Mouse (Mus musculus) cerebellum, adult 11 months (tissue): ENCODE data around the gene Gpnmb.
A peak's percentile ranks its signal among the peaks of the same experiment; 100 is the strongest.

ENCODE experiments used
- DNase-seq: peaks from one replicate; pipeline ENCODE4 v3.0.0; 2022

Gene Gpnmb

GRCm38 (mm10) chr6:49099086-49099485 lies 62.7 kb downstream of the Gpnmb start:
- no peak for DNase-seq

- DNase-seq, result peak; percentile 19
These were observed 70.6 kb downstream of the Gpnmb start for GRCm38 (mm10) chr6:49106746-49107500.

GRCm38 (mm10) chr6:49109196-49109595 lies 72.8 kb downstream of the Gpnmb start:
- no peak for DNase-seq

- no peak for DNase-seq
These were observed 77.5 kb downstream of the Gpnmb start for GRCm38 (mm10) chr6:49113895-49114294.

- DNase-seq, result no peak
These were observed 78.1 kb downstream of the Gpnmb start for GRCm38 (mm10) chr6:49114457-49114856.

GRCm38 (mm10) chr6:49115550-49115949 lies 79.2 kb downstream of the Gpnmb start:
- no peak for DNase-seq

- DNase-seq, result no peak
These were observed 79.9 kb downstream of the Gpnmb start for GRCm38 (mm10) chr6:49116241-49116640.

- no peak for DNase-seq
These were observed 82.1 kb downstream of the Gpnmb start for GRCm38 (mm10) chr6:49118446-49118845.

GRCm38 (mm10) chr6:49119462-49120135 lies 83.3 kb downstream of the Gpnmb start:
- no peak for DNase-seq

- no peak for DNase-seq
These were observed 84.0 kb downstream of the Gpnmb start for GRCm38 (mm10) chr6:49120370-49120769.
